Mouse (Mus musculus) T-helper 2 cell (primary cell): Measurements from ENCODE around the gene Doc2b.

Experiments
- in situ Hi-C: fragments of 300-600 bp; cut with MboI, MseI; formaldehyde crosslinking; loops from one replicate; pipeline ENCODE4 v1.15.1; 2025; ENCODE audit warnings: high pct_unique_total_duplicates

The Doc2b gene

DNA sequence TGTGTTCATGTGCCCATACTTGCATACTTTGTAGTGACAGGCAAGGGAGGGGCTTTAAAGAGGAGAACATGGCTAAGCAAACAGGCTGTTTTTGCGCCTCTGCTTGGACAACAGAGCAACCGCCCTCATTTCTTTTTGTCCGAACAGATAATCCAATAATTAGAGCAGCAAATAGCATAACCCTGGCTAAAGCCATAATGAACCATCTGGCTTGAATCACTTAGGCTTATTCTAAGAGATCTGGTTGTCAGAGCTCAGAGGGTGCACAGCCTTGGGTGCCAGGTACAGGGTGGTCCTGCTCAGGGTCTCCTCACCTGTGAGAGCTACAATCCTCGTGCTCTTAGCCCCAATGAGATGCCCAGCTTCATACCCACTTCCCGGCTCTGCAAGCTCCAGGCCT lies 2.5 kb downstream of the Doc2b start:
- in situ Hi-C loops = no loop called here

DNA sequence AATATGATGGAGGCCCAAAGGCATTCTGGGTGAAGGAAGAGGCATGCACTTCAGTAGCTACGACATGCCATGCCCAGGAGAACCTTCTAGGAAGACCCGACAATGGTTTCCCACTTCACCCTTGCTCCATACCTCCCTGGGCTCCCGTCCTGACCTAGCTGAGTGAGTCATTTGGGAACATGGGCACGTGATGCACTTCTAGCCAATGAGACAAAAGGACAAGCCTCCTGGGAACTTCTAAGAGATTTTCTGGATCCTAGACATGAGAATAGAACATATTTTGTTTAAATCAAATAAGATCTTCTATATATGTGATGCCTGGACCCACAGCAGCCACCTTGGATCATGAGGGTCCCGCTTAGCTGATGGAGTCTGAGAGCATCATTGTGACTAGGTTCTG lies 3.3 kb downstream of the Doc2b start:
- in situ Hi-C loops = no loop called here

DNA sequence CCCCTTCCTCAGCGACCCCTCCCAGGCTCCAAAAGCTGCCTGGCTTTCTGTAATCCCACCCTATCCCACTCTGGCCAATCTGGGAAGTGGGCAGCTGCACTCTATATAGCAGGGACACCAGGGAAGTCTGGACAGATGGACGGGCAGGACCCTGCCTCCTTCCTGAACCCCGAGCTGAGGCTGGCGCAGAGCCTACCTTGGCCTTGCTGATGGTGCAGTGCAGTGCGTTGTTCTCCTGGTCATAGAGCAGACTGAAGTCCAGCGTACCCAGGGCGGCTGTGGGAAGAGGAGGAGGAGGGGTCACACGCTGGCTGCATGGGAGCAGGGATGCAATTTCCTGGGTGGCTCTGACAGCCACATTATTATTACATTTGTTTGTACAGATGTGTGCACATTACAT lies 10.0 kb downstream of the Doc2b start:
- in situ Hi-C loops = loop anchor here (5.0 kb wide), 1 partner anchor 36 kb away; no protein-coding TSS in a partner anchor

DNA sequence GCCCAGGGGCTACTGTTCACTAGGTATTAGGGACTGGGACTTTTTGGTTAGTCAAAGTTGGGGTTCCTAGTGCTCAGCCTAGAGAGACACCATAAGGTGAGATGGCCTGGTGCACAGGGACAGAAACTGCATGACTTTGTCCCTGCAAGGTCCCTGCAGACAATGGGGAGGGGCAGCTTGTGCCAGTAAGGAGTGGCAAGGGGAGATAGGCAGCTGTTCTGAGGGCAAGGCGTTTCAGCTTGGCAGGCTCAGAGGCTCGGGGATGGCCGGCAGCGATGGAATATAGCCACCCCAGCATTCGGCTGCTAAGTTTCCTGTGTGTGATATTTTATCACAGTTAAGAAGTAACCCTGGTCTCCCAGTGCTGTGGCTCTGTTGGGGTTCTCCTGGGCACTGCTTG lies 12.1 kb downstream of the Doc2b start:
- in situ Hi-C loops = no loop called here

DNA sequence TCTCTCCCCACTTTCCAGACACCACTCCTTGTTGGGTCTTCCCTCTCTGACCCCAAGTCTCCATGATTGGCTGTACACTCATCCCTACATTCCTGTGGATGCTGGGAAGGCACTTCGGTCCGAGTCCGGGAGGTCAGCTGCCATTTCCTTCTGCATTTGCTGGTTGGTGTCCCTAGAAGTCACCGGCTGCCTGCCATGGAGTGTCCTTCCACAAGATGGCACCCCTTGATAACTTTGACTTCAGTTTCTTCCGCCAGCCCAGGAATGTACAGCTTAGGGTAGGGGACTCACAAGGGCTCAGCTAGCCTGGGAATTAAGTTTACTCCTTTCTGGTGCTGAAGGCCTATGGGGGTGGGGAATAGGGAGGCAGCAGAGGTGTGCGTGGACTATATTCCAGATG lies 13.9 kb downstream of the Doc2b start:
- in situ Hi-C loops = no loop called here

DNA sequence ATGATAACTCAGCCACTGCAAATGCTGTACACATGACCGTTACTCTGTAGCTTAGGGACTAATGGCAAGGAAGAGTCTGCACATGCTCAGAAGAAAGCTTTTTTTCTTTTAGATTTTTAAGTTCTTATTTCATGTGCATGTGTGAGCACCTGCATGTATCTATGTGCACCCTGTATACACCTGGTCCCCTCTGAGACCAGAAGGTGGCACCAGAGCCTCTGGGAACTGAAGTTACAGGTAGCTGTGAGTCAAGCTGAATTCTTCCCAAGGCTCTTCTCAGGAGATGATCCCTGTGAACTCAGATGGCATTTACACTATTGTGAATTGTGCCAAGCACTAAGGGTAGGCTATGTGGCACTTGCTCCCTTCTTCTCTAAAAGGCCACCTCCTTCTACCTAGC lies 19.9 kb downstream of the Doc2b start:
- in situ Hi-C loops = no loop called here

DNA sequence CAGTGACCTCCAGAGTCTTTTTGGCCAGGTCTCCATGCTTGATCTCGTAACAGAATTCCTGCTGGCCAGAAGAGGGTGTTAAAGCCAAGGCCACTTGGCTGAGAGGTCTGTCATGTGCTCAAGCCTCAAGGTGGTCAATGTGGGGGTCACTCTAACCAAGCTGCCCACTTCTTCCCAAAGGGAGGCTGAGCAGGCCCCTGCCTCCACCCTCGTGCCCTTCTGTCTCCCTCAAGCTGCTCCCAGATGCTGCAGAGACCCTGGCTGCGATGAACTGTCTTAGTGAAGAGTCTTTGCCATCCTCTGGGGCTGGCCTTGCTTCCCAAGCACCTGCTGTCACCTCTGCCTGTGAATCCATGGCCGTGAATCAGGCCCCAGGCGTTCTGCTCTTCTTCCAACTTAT lies 23.3 kb downstream of the Doc2b start:
- in situ Hi-C loops = loop anchor here (5.0 kb wide), 2 partner anchors 130 to 195 kb away; no protein-coding TSS in a partner anchor

DNA sequence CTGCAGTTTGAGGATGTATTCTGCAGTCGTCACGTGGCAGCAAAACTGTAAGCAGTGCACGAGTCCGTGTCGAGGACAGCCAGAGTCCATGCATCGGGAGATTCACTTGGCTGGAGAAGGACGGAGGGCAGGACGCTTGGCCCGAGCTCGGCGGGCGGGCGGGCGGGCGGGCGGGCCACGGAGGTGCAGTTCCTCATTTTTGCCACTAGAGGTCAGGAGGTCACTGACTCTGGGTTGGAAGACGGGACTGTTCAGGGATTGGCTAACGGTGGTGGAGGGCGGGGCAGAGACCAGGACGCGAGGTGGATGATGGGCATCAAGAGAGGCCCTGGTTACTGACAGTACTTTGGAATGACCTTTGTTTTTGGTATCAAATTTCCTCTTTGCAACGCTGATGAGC lies 26.6 kb downstream of the Doc2b start:
- in situ Hi-C loops = no loop called here

DNA sequence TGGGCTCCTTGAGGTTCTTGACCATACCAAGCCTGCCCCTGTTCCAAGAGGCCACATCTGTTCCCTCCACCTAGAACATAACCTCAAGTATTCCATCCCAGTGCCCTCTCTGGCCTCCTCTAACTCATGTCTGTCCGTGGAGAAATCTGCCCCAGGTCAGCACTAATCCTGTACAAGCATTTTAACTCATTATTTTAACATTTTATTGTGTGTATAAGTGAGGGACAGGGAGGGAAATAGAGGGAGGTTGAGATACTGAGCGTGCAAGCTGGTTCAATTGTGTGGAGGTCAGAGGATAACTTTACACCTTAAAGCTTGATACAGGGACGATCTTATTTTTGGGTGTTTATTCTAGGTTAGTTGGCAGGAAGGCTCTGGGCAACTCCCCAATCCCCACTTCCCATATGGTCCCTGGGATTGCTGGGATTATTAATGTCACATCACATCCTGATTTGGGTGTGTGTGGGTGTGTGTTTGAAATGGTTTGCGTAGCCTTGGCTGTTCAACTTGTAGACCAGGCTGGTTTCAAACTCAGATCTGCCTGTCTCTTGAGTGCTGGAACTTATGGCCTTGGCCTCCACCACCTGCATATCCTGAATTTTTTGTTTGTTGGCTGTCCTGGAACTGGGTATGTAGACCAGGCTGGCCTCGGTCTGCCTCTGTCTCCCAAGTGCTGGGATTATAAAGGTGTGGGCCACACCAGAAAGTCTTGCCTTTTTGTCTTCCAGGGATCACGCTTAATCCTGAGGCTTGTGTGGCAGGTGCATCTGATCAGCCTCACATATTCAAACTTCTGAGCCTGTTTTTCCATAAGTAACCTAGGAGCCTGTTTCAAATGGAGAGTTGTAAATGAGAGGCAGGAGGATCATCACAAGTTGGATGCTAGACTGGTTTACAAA lies 27.5 kb downstream of the Doc2b start:
- in situ Hi-C loops = no loop called here

DNA sequence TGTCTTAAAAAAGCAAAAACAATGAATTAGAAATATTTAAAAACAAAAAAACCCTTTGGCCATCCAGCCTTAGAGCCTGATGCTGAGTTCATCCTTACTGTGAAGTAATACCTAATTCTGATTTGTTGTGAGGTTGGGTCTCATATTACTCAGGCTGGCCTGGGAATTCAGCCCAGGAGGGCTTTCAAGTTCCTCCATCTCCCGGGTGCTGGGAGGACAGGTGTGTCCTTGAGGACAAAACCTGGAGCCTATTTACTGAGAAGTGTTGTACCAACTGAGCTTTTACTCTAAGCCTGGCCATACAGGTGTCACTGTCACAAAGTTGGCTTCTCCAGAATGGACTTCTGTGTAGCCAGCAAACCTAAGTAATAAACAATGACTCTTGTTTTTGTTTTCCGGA lies 28.8 kb downstream of the Doc2b start:
- in situ Hi-C loops = no loop called here

DNA sequence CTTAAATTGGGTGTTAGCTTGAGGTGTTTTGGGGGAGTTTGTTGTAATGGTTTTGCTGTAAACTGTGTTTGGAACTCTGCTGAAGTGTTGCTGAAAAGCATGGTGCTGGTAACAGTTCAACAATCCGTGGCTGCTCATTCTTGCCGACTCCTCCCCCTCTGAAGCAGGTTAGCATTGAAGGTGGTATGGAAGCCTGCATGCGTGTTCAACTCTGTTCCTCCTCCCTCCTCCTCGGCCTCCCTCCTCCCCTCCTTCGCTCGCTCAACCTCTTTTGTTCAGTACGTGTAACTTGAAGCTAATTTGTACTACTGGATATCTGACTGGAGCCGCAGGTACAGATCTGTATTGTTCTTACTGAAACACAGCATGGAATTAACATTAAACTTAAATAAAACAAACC lies 30.7 kb downstream of the Doc2b start:
- in situ Hi-C loops = no loop called here

DNA sequence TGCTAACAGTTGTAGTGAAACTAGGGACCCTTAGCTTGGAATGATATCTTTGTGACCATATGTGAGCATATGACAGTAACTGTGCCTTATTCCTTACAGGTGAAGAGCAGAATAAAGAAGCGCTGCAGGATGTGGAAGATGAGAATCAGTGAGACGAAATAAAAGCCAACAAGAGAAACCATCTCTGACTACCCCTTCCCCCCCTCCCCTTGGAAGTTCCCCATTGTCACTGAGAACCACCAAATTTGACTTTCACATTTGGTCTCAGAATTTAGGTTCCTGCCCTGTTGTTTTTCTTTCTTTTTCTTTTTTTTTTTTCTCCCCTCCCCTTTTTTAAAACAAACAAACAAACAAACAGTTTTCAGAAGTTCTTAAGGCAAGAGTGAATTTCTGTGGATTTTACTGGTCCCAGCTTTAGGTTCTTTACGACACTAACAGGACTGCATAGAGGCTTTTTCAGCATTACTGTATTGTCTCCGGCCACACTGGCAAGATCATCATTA lies 31.3 kb downstream of the Doc2b start:
- in situ Hi-C loops = no loop called here

DNA sequence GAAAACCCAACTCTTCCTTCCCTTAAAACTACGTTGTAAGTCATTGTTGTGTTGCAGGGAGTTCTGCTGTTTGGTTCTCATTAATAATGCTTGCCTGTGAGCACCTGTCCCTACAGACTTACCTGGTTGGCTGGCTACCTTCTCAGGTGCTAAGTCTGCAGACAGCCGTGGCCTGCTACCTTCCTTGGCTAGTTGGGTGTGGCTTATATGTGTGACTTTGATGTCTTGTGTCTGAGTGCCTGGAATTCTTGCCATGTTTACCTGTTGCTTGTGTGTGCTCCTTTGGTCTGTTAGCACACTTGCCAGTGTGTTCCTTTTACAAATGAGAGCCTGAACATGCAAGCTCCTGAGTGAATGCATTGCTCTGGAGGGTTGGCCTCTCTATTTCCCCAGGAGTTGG lies 33.1 kb downstream of the Doc2b start:
- in situ Hi-C loops = no loop called here

DNA sequence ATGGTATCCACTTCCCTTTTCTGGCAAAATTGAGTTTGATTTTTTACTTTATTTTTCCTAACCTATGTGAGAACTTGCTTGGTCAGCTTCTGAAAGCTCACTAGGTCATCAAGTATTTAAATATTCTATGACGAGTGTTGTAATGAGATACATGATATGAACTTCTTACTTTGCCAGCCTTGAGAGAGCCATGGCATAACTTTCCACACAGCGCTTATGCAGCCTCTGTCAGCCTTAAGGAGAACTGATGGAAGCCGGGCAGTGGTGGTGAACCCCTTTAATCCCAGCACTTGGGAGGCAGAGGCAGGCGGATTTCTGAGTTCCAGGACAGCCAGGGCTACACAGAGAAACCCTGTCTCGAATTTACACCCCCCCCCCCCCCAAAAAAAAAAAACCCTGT lies 35.1 kb downstream of the Doc2b start:
- in situ Hi-C loops = no loop called here

DNA sequence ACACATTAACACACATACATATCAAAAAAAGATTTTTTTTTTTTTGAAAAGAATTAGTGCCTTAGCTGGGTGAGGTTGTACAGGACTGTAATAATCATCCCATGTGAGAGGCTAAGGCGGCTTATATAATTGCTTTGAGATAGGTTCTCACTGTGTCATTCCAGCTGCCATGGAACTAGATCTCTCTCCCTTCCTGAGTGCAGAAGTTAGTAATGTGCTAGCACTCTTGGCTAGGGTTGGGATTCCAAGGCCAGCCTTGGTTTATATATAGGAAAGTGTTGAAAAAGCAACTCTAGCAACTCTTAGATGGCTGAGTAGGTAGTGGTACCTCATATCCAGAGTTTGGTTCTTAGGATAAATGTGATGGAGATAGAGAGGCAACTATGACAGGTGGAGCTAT lies 37.3 kb downstream of the Doc2b start:
- in situ Hi-C loops = loop anchor here (10.0 kb wide), 1 partner anchor 1996 kb away; no protein-coding TSS in a partner anchor

DNA sequence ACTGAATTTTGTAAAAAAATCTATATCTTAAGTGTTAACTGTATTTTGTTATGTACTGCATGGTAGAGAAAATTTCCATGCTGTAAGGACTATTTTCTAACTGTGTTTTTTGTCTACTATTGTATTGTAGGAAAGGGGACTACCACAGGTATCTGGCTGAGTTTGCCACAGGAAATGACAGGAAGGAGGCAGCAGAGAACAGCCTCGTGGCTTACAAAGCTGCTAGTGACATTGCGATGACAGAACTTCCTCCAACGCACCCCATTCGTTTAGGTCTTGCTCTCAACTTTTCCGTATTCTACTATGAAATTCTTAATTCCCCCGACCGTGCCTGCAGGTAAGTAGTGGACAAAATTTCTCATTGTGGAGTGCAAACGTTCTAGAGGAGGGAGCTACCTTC lies 39.2 kb downstream of the Doc2b start:
- in situ Hi-C loops = loop anchor here (10.0 kb wide), 1 partner anchor 1998 kb away; no protein-coding TSS in a partner anchor

DNA sequence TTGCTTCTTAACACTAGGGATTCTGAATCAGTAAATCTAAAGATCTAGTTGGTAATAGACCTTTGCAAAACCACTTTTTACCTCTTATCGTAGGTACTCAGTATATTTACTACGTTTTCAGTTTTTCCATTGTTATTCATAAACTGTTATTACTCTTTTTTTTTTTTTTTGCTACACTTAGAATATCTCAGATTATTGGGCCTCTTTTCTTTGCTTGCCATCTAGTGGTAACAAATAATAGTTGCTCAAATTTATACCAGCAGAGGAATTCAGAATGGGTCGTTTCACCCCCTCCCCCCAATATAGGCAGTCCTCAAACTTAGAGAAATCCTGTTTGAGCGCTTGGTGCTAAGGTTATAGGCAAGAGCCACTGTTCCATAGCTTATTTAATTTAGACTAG lies 44.8 kb downstream of the Doc2b start:
- in situ Hi-C loops = loop anchor here (5.0 to 10.0 kb wide), 2 partner anchors 34 to 2004 kb away; no protein-coding TSS in a partner anchor

DNA sequence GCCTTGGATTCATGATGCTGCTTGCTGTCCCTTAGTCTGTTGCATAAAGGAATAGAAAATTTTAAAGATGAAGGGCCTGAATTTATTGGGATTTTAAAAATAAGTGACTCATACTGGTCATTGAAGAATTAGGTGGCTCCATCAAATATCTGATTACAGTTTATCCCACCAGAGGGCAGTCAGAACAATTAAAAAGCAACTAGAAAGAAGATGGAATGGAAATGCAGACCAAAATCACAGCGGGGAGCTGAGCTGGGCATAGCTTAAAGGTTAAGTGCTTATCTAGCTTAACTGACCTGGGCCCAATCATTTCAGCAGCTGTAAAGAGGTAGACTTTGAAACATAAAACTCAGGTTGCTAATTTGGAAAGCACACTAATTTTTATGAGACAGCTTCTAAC lies 45.3 kb downstream of the Doc2b start:
- in situ Hi-C loops = loop anchor here (5.0 to 10.0 kb wide), 2 partner anchors 33 to 2004 kb away; no protein-coding TSS in a partner anchor

DNA sequence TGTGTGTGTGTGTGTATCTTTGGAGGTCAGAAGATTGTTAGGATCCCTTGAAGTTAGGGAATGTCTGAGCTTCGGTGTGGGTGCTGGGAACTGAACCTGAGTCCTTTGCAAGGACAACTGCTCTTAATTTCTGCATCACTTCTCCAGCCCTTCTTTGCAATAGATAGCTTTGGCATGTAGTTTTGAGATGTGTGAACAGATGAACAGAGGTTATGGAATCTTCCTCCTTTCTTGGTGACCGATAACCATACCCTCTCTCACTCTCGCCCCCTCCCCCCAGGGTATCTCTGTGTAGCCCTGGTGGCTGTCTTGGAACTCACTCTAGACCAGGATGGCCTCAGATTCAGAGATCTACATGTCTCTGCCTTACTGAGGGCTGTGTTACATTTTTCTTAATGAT lies 51.1 kb downstream of the Doc2b start:
- in situ Hi-C loops = no loop called here

DNA sequence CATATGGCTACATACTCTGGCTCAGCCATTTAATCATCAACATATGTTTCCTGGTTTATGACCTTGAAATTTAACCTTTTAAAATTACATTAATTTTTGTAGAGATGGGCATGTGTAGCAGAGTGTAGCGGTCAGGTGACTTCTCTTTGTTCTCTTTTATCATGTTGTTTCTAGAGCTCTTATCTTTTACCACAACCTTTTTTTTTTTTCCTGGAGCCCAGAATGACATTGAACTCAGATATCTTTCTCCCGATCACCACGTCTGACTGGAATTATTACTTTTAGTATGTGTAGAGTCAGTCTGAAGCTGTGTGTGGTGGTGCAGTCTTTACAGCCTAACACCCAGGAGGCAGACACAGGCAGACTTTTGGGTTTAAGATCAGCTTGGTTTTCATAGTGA lies 54.2 kb downstream of the Doc2b start:
- in situ Hi-C loops = no loop called here

DNA sequence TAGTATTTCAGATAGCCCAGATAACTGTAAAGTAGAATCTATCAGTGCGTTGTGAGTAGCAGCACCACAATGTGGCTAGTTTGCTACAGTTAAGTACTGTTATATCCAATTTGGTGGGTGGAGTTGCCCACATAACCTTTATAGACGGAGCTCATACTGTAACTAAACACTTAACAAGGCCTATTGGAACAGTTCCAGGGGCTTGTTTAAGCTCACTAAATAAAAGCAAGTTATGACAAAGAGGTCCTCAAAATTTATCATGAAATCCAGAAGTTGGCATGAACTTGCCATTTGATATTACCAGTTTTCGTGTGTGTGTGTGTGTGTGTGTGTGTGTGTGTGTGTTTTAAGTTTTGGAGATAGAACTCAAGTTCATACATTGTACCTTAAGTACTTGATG lies 55.6 kb downstream of the Doc2b start:
- in situ Hi-C loops = no loop called here

DNA sequence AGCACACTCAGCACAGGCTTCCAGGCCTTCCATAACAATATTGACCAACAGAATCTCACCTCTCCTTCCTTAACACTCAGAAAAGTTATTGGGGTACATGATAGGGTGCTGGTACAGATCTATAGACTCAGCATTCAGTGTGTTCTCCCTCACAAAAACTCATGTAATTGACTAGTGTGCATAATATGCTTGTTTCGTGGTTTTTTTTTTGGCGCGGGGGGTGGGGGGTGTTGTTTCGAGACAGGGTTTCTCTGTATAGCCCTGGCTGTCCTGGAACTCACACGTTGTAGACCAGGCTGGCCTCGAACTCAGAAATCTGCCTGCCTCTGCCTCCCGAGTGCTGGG lies 57.4 kb downstream of the Doc2b start:
- in situ Hi-C loops = no loop called here

DNA sequence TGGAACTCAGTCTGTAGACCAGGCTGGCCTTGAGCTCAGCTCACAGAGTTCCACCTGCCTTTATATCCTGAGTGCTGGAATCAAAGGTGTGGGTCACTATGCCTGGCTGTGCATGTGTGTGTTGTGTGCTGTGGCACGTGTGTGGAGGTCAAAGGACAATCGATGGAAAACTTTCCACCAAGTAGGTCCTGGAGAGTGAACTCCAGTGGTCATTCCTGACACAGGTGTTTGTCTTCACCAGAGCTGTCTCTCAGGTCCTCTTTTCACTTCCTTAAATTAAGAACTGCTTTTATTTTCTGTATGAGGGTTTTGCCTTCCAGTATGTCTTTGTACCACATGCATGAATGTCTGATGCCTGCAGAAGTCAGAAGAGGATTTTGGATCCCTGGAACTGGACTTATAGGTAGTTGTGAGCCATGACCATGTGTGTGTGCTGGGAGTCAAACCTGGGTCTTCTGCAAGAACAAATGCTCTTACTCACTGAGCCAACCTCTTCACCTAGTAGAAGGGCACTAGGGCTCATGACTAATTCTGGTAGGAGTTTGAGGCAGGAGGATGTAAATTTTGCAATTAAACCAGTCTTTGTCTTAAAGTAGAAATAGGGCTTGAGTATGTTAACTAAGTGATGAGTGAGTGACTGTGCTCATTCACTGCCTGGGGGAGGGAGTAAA lies 57.9 kb downstream of the Doc2b start:
- in situ Hi-C loops = no loop called here
